Mouse (Mus musculus): Measurements from ENCODE around the gene Rbm7.

- TF ChIP-seq MAZ (IDR thresholded peaks at IDR 0.05; ENCODE audit: low read depth, low read length), result no peak
- TF ChIP-seq USF1 (IDR thresholded peaks at IDR 0.05; ENCODE audit: low read depth, low read length), result no peak
- TF ChIP-seq CTCF (conservative IDR thresholded peaks at IDR 0.05 in 1 of 2, IDR thresholded peaks at IDR 0.05 in 1 of 2; ENCODE audit: low read depth in 2 of 2, low read length in 2 of 2), result no peak
Observed at GRCm38 (mm10) chr9:48481214-48482134, 13.6 kb downstream of the Rbm7 start.

All from CH12.LX (cell line).